Comparison of ENCODE assay signal across 19 mouse cellular contexts in genomic region chr2:147371840-147372239, GRCm38 (mm10). TPM values are rescaled to one million over a fixed set of nuclear protein-coding genes. Genes with fewer than 3 reads are reported as not detected.
"Had no signal": no experiment of that assay in that cellular context is flagged by ENCODE, and none has a peak within 500 bp of the region (broad histone marks: within the 10 kb centered on the region; RNA-seq: fewer than 3 reads in every experiment).

No protein-coding gene starts in this region.

- H3K4me1 ChIP-seq: liver, embryonic 15.5 days; midbrain, embryonic 12.5 days had no signal

- DNase-seq: kidney, adult 18-20 months; kidney, postnatal 10 days; kidney, postnatal 4 days; lung, adult 2 months; lung, postnatal 36 days; right cerebral cortex, postnatal 25 days; thymus, postnatal 4 days had no signal

- H3K9me3 ChIP-seq: intestine, embryonic 15.5 days; liver, embryonic 15.5 days; midbrain, embryonic 12.5 days had no signal

- H3K27ac ChIP-seq: intestine, embryonic 15.5 days; layer of hippocampus, adult 2 months; liver, embryonic 15.5 days; midbrain, embryonic 12.5 days; stomach, postnatal 0 days had no signal

- H3K4me3 ChIP-seq: intestine, embryonic 15.5 days; layer of hippocampus, adult 2 months; liver, embryonic 15.5 days; midbrain, embryonic 12.5 days had no signal

- ATAC-seq: intestine, embryonic 15.5 days; lung, postnatal 0 days had no signal

- H3K36me3 ChIP-seq: intestine, embryonic 15.5 days; liver, embryonic 15.5 days; midbrain, embryonic 12.5 days had no signal

- H3K9ac ChIP-seq: intestine, embryonic 15.5 days; liver, embryonic 15.5 days; midbrain, embryonic 12.5 days had no signal

- H3K4me2 ChIP-seq: intestine, embryonic 15.5 days; liver, embryonic 11.5 days; liver, embryonic 15.5 days; midbrain, embryonic 12.5 days had no signal

RNA-seq across cellular contexts. Expression of gene Pax1, which starts 10.1 kb away (rescaled TPM):
- total RNA-seq: layer of hippocampus, postnatal 10 days; left cerebral cortex, postnatal 36 days; megakaryocyte progenitor cell, adult 5-6 weeks; neutrophil, adult 5-6 weeks had no signal
- polyA plus RNA-seq: intestine, embryonic 15.5 days; kidney, embryonic 14.5 days; liver, embryonic 15.5 days; lung, postnatal 0 days; stomach, postnatal 0 days had no signal
